Mouse (Mus musculus): Measurements from ENCODE around the gene Snurf. TPM values are rescaled to one million over a fixed set of nuclear protein-coding genes. Genes with fewer than 3 reads are reported as not detected.

Snurf gene
- polyA plus RNA-seq, 1 experiment from 2014 or later, result 6.2 TPM

Other genes starting within 250 kb of the Snurf start
- 0.08 and 0.14 TPM in 2 replicates for gene Gm38393, start within 50 bp of the Snurf start, polyA plus RNA-seq (2015; fragmentation: Nextera tagmentation; extraction: Ambion mirVana)
- gene Snrpn, start 135.2 kb upstream of the Snurf start, polyA plus RNA-seq (2015; fragmentation: Nextera tagmentation; extraction: Ambion mirVana), result 13.8 and 14.5 TPM in 2 replicates